Mouse (Mus musculus) lung, postnatal 0 days (tissue): Measurements from ENCODE around the gene Rap1gds1. TPM values are rescaled to one million over a fixed set of nuclear protein-coding genes. Genes with fewer than 3 reads are reported as not detected.

Experiments used
- ATAC-seq: fragments of 200-750 bp; cut with Nextera tagmentation; 2 replicates; pipeline ENCODE4 v1.8.0; 2017; ENCODE audit warnings: moderate library complexity
- DNase-seq: peaks from one replicate; pipeline ENCODE4 v3.0.0-alpha.2; 2016; ENCODE audit warnings: low spot score
- H3K27ac ChIP-seq: fragments of 300-500 bp; sonication (generic); 2 replicates; pipeline ENCODE4 v1.5.1; 2014; ENCODE audit warnings: antibody characterized with exemption, mild to moderate bottlenecking, low read length, mixed read lengths
- H3K27me3 ChIP-seq: fragments of 300-500 bp; sonication (generic); replicated peaks from 2 replicates; pipeline ENCODE4 v1.6.1; 2014; ENCODE audit warnings: low read length, mixed read lengths; ENCODE audit not compliant: insufficient read depth
- H3K36me3 ChIP-seq: fragments of 300-500 bp; sonication (generic); 2 replicates; pipeline ENCODE4 v1.6.1; 2014; ENCODE audit warnings: low read length, mixed read lengths; ENCODE audit not compliant: insufficient read depth
- H3K4me1 ChIP-seq: fragments of 300-500 bp; sonication (generic); 2 replicates; pipeline ENCODE4 v1.6.1; 2014; ENCODE audit warnings: antibody characterized with exemption, low read depth, low read length, mixed read lengths; ENCODE audit not compliant: insufficient read depth
- H3K4me2 ChIP-seq: fragments of 300-500 bp; sonication (generic); replicated peaks from 2 replicates; pipeline ENCODE4 v1.6.1; 2014; ENCODE audit warnings: low read depth, mild to moderate bottlenecking, low read length, moderate library complexity, mixed read lengths
- H3K4me3 ChIP-seq: fragments of 300-500 bp; sonication (generic); 2 replicates; pipeline ENCODE4 v1.5.1; 2014; ENCODE audit warnings: low read depth, low read length
- H3K9ac ChIP-seq: fragments of 300-500 bp; sonication (generic); replicated peaks from 2 replicates; pipeline ENCODE4 v1.6.1; 2014; ENCODE audit warnings: low read depth, mild to moderate bottlenecking
- H3K9me3 ChIP-seq: fragments of 300-500 bp; sonication (generic); 2 replicates; pipeline ENCODE4 v1.6.1; 2016; ENCODE audit warnings: low read length, mixed read lengths
- CTCF ChIP-seq: IDR thresholded peaks from 2 replicates; pipeline ENCODE4 v1.5.1; 2016; ENCODE audit warnings: antibody characterized with exemption, mild to moderate bottlenecking
- EP300 ChIP-seq: IDR thresholded peaks from 2 replicates; pipeline ENCODE4 v1.6.1; 2016; ENCODE audit warnings: antibody characterized with exemption, mild to moderate bottlenecking, control low read depth
- WGBS: fragments of 180-500 bp; shearing (Covaris S2); extraction: QIAGEN DNeasy Blood & Tissue Kit; methylation state at CpG from one replicate; pipeline ENCODE4 v1.1.7; 2014; 5-methylcytosine and 5-hydroxymethylcytosine counted together
- polyA plus RNA-seq: library from polyadenylated mRNA; unstranded; fragments of >200 nt; fragmentation: Nextera tagmentation; extraction: Ambion mirVana; gene quantifications from 2 replicates; pipeline ENCODE4 v1.2.1, GENCODE M21; 2015

The Rap1gds1 gene
- polyA plus RNA-seq, 1 experiment from 2014 or later, result 31.4 TPM

DNA sequence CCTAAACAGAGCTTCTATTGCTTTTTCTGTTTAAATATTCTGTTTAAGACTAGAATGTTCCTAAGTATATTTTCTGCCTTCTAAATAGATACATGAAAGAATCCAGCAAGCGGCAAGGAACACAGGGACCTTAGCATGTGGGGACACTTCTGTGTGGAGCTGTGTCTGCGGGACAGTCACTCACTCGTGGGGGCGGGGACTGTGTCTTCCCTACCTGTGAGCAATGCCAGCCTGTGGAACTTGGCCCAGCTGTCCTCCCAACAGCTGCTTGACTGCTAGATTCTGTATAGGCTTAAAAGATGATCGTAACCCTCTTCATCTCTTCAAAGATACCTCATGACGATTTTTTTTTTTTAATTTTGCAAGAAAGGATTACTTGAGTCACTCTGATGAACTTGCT lies 199.1 kb downstream of the Rap1gds1 start:
- TF ChIP-seq EP300 (no peak), CTCF (no peak)
- WGBS, result 88% methylated on average over 6 of the region's 6 CpGs
- no peak overlapping the region for H3K4me2 ChIP-seq
- H3K36me3 ChIP-seq, result no peaks in the 10 kb centered on the region
- no peaks in the 10 kb centered on the region for H3K27me3 ChIP-seq
- H3K27ac ChIP-seq, result peak overlapping the region; percentile 82
- no peak overlapping the region for H3K9ac ChIP-seq
- no peaks in the 10 kb centered on the region for H3K4me1 ChIP-seq
- ATAC-seq (no peak), DNase-seq (no peak)
- H3K9me3 ChIP-seq, result no peaks in the 10 kb centered on the region
- H3K4me3 ChIP-seq, result no peak overlapping the region

Other genes starting within 250 kb of the Rap1gds1 start
- not detected in 2 replicates for gene Stpg2, start 130.5 kb upstream of the Rap1gds1 start, polyA plus RNA-seq